Mouse (Mus musculus): ENCODE measurements around the gene Foxo6. TPM values are rescaled to one million over a fixed set of nuclear protein-coding genes. Genes with fewer than 3 reads are reported as not detected.

Gene Foxo6
- polyA plus RNA-seq, 1 experiment from 2014 or later = 0.13 TPM

DNA sequence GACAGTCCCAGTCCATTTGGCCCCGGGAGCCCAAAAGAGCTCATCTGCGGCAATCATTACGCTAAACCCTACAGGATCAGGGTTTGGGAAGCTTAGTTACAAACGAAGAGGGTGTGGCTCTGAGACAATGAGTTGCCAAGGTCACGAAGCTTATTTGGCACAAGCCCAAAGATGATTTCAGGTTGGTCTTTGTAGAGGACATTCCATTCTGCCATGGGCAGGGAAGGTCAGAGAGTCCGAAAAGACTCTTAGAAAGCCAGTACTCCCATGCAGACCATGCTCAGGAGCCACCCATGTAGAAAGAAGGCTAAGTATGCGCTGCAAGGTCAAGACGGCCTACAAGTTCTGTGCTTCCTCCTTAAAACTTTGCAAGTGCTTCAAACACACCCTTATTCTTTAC lies 15.9 kb downstream of the Foxo6 start:
- Histone ChIP-seq H3K4me3 (ENCODE audit: low read depth, low read length) (no peak overlapping the region), H3K27ac (ENCODE audit: low read length) (no peak overlapping the region), H3K9me3 (ENCODE audit: low read length) (no peaks in the 10 kb centered on the region), H3K4me2 (replicated peaks; ENCODE audit: low read depth, low read length) (no peak overlapping the region), H3K4me1 (ENCODE audit: insufficient read depth, low read depth, low read length) (peaks cover 4% of the 10 kb centered on the region; the same call in 1 of the 2 replicates), H3K9ac (replicated peaks; ENCODE audit: low read depth) (no peak overlapping the region), H3K36me3 (ENCODE audit: insufficient read depth, low read length) (no peaks in the 10 kb centered on the region), H3K27me3 (replicated peaks; ENCODE audit: insufficient read depth, low read length) (peaks cover 48% of the 10 kb centered on the region)
- ATAC-seq (no peak), DNase-seq (ENCODE audit: low spot score) (no peak)
- TF ChIP-seq EP300 (IDR thresholded peaks at IDR 0.05) (no peak), CTCF (IDR thresholded peaks at IDR 0.05) (no peak)
- WGBS = 46% methylated on average over 8 of the region's 8 CpGs

DNA sequence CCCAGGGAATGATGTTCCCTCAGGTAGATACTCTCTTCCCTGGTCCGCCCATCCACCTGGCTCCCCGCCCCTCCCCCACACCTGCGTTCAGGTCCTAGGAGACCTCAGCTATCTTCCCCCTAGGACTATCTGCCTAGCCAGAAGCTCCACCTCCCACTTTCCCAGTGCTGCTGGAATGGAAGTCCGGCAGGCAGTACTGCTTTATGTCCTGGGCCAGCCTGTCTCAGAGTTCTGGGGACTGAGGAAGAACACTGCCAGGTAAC lies 16.3 kb downstream of the Foxo6 start:
- Histone ChIP-seq H3K27me3 (replicated peaks; ENCODE audit: insufficient read depth, low read length) (peaks cover 48% of the 10 kb centered on the region), H3K4me3 (ENCODE audit: low read depth, low read length) (no peak overlapping the region), H3K36me3 (ENCODE audit: insufficient read depth, low read length) (no peaks in the 10 kb centered on the region), H3K9ac (replicated peaks; ENCODE audit: low read depth) (no peak overlapping the region), H3K4me2 (replicated peaks; ENCODE audit: low read depth, low read length) (no peak overlapping the region), H3K27ac (ENCODE audit: low read length) (no peak overlapping the region), H3K4me1 (ENCODE audit: insufficient read depth, low read depth, low read length) (peaks cover 4% of the 10 kb centered on the region; the same call in 1 of the 2 replicates), H3K9me3 (ENCODE audit: low read length) (no peaks in the 10 kb centered on the region)
- 39% methylated on average over 4 of the region's 4 CpGs for WGBS
- DNase-seq (ENCODE audit: low spot score) (no peak), ATAC-seq (no peak)
- TF ChIP-seq EP300 (IDR thresholded peaks at IDR 0.05) (no peak), CTCF (IDR thresholded peaks at IDR 0.05) (no peak)

DNA sequence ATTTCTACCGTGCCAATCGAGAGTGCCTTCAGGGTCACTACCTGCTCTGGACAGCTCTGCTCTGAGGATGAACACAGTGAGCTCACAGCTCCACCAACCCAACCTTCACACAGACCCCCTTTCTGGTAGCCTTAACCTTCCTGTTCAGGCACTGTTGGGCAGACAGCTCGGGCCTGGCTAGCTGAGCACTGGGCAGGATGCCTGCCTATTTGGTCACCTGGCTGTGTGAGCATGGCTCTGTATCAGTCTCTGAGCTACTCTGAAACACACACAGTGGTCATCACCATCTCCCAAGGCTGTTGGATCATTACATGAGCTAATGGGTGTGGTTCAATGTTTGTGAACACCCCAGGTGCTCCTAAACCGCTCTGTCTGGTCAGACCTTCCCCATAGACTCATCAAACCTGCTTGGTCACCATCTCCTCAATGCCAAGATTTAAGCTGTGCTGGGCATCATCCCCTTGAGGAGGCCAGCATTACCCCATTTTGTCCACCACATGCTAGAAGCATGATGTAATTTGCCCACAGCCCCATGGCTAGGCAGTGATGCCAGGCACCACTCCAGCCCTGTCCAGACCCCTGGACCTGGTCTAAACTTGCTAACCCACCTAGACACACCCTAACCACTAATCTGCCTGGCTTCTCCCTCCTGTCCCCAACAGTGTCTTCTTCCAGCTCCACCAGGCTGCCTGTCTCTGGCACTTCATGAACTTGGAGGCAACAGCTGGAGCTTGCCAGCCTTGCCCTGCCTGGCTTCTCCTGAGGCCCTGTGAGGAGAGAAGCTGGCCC lies 16.8 kb downstream of the Foxo6 start:
- no peak for TF ChIP-seq EP300 (IDR thresholded peaks at IDR 0.05)
- no peak for TF ChIP-seq CTCF (IDR thresholded peaks at IDR 0.05)

DNA sequence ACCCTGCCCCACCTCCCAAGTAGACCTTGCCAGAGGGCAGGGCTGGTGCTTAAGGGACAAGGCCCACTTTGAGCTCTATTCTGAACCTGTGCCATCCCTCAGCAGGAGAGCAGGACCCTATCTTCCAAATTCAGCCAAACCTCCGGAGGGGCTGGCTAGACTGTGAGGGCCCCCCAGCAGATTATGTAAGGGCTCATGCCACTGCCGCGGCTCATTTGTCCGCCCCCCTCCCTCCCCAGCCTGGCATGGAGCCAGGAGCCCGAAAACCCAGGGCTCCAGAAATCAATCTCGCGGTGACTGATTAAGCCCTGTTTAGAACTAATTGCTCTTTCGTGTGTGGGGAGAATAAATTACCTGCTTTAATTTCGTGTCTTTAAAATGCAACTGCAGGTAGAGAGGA lies 17.7 kb downstream of the Foxo6 start:
- Histone ChIP-seq H3K4me1 (ENCODE audit: insufficient read depth, low read depth, low read length) (peaks cover 4% of the 10 kb centered on the region; the same call in 1 of the 2 replicates), H3K4me3 (ENCODE audit: low read depth, low read length) (no peak overlapping the region), H3K9me3 (ENCODE audit: low read length) (no peaks in the 10 kb centered on the region), H3K27me3 (replicated peaks; ENCODE audit: insufficient read depth, low read length) (peaks cover 55% of the 10 kb centered on the region), H3K4me2 (replicated peaks; ENCODE audit: low read depth, low read length) (no peak overlapping the region), H3K27ac (ENCODE audit: low read length) (no peak overlapping the region), H3K9ac (replicated peaks; ENCODE audit: low read depth) (no peak overlapping the region), H3K36me3 (ENCODE audit: insufficient read depth, low read length) (no peaks in the 10 kb centered on the region)
- 10% methylated on average over 9 of the region's 9 CpGs for WGBS
- no peak for DNase-seq (ENCODE audit: low spot score)
- no peak for ATAC-seq
- no peak for TF ChIP-seq EP300 (IDR thresholded peaks at IDR 0.05)
- TF ChIP-seq CTCF (IDR thresholded peaks at IDR 0.05) = no peak

More for the DNA sequence above, 16.8 kb downstream of the Foxo6 start:
- H3K9me3 ChIP-seq (ENCODE audit: low read length) = no peaks in the 10 kb centered on the region
- H3K9ac ChIP-seq (replicated peaks; ENCODE audit: low read depth) = no peak overlapping the region
- ATAC-seq = no peak
- 66% methylated on average over 4 of the region's 4 CpGs for WGBS
- H3K4me1 ChIP-seq (ENCODE audit: insufficient read depth, low read depth, low read length) = peaks cover 4% of the 10 kb centered on the region; the same call in 1 of the 2 replicates
- H3K36me3 ChIP-seq (ENCODE audit: insufficient read depth, low read length) = no peaks in the 10 kb centered on the region
- no peak overlapping the region for H3K4me3 ChIP-seq (ENCODE audit: low read depth, low read length)
- H3K27me3 ChIP-seq (replicated peaks; ENCODE audit: insufficient read depth, low read length) = peaks cover 52% of the 10 kb centered on the region
- no peak overlapping the region for H3K4me2 ChIP-seq (replicated peaks; ENCODE audit: low read depth, low read length)
- no peak for DNase-seq (ENCODE audit: low spot score)
- H3K27ac ChIP-seq (ENCODE audit: low read length) = no peak overlapping the region

DNA sequence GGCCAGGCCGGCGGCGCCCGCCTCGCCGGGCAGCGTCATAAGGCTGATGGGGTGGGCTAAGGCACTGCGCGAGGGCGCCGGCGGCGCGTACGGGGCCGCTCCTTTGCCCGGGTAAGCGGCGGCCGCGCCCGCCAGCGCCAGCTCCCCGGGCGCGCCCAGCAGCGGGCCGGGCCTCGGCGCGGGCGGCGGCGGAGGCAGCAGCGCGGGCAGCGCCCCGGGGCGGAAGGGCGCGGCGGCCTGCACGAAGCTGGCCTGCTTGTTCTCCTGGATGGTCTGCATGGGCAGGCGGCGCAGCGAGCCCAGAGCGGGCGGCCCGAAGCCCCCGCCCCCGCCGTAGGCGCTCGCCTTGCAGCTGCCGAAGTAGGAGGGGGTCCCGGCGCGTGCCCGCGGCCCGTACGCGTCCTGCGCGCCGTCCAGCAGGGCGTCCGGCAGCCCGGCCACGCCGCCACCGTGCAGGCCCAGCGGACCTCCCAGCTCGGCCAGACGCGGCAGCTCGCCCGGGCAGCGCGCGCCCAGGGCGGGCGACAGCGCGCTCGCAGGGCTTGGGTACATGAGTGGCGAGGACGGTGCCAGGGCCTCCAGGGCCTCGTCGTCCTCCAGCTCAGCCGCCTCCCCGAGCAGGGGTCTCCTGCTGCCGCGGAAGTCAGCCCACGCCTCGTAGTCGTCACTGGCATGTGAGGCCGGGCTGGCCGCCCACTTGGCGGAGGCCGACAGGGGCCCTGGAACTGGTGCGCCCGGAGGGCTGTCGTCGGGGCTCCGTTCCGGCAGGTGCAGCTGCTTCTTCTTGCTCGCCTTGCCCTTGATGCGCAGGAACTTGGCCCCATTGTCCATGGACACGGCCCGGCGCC lies 18.7 kb downstream of the Foxo6 start:
- TF ChIP-seq EP300 (IDR thresholded peaks at IDR 0.05) (no peak), CTCF (IDR thresholded peaks at IDR 0.05) (no peak)
- 1% methylated on average over 40 of the region's 112 CpGs for WGBS
- ATAC-seq (peak; percentile 65), DNase-seq (ENCODE audit: low spot score) (peak; percentile 25)
- Histone ChIP-seq H3K36me3 (ENCODE audit: insufficient read depth, low read length) (no peaks in the 10 kb centered on the region), H3K4me2 (replicated peaks; ENCODE audit: low read depth, low read length) (peak overlapping the region; percentile 63), H3K27me3 (replicated peaks; ENCODE audit: insufficient read depth, low read length) (peaks cover 50% of the 10 kb centered on the region), H3K9ac (replicated peaks; ENCODE audit: low read depth) (no peak overlapping the region), H3K27ac (ENCODE audit: low read length) (no peak overlapping the region), H3K4me1 (ENCODE audit: insufficient read depth, low read depth, low read length) (peaks cover 4% of the 10 kb centered on the region; the same call in 1 of the 2 replicates), H3K4me3 (ENCODE audit: low read depth, low read length) (peak overlapping the region; percentile 38), H3K9me3 (ENCODE audit: low read length) (no peaks in the 10 kb centered on the region)

DNA sequence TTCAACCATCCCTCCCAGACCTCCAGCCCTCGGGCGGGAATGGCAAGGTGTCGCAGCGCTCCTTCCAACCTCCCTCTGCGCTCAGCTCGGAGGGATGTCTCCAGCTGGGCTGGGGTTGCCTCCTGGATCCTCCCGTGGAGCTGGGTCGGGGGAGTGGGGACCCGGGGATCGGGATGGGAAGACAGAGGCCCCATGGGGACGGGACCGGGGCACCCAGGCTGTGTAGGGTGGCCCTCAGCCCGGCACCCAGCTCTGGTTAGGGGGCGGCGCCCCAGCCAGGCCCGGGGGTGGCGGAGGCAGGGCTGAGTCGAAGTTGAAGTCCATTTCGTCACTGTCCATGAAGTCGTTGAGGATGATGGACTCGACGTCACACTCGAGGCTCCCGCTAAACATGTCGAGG lies 19.5 kb downstream of the Foxo6 start:
- no peak for TF ChIP-seq CTCF (IDR thresholded peaks at IDR 0.05)
- TF ChIP-seq EP300 (IDR thresholded peaks at IDR 0.05) = no peak
- DNase-seq (ENCODE audit: low spot score) = no peak
- Histone ChIP-seq H3K36me3 (ENCODE audit: insufficient read depth, low read length) (no peaks in the 10 kb centered on the region), H3K27me3 (replicated peaks; ENCODE audit: insufficient read depth, low read length) (peaks cover 50% of the 10 kb centered on the region), H3K9me3 (ENCODE audit: low read length) (no peaks in the 10 kb centered on the region), H3K4me1 (ENCODE audit: insufficient read depth, low read depth, low read length) (peaks cover 4% of the 10 kb centered on the region; the same call in 1 of the 2 replicates), H3K27ac (ENCODE audit: low read length) (no peak overlapping the region), H3K4me3 (ENCODE audit: low read depth, low read length) (peak overlapping the region; percentile 38), H3K9ac (replicated peaks; ENCODE audit: low read depth) (no peak overlapping the region), H3K4me2 (replicated peaks; ENCODE audit: low read depth, low read length) (peak overlapping the region; percentile 63)
- ATAC-seq = peak; percentile 18; the same call in 1 of the 2 replicates
- whole genome bisulfite sequencing = 13% methylated on average over 25 of the region's 25 CpGs
